Mouse (Mus musculus): Measurements from ENCODE around the gene Nufip1.

Gene Nufip1

GRCm38 (mm10) chr14:76179343-76179742, 68.7 kb downstream of the Nufip1 start:
- no peak for DNase-seq (ENCODE audit: low spot score)

DNA sequence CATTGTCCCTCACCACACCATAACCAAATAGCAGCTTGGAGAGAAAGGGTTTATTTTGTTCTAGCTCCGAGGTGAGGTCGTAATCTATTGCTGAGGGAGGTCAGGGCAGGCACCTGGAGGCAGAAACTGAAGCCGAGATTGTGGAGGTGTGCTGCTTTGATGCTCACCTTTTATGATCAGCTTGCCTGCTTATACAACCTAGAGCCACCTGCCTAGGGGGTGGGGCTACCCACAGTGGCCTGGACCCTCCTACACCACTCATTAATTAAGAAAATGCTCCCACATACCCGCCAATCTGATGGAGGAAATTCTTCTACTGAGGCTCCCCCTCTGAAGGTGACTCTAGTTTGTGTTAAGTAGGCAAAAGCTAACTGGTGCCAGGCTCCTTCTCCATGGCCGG, 74.7 kb downstream of the Nufip1 start:
- no peak for DNase-seq (ENCODE audit: low spot score)

DNA sequence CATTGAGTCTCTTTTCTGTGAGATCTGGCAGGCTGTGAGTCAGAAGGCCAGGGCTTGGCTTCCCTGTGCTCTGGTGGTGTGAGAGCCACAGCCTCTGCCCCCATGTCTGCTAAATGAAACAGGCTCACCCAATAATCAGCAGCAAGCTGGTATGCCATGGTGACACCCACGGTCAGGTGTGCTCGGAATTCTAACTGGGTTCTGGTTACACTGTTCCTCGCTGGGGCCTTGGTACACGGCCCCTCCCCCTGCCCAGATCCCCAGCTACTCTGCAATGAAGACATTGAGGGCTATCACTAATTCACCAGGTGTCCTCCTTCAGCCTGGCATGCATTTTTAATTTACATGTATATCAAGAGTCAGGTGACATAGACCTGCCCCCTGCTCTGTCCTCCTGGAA, 75.6 kb downstream of the Nufip1 start:
- DNase-seq (ENCODE audit: low spot score), result no peak

Measured in retina, embryonic 14.5 days (tissue).